Mouse (Mus musculus) kidney, postnatal 0 days (tissue): Measurements from ENCODE around the gene Mxra8. TPM values are rescaled to one million over a fixed set of nuclear protein-coding genes. Genes with fewer than 3 reads are reported as not detected.

Source experiments
- ATAC-seq: fragments of 200-750 bp; cut with Nextera tagmentation; replicated peaks from 2 replicates; pipeline ENCODE4 v1.8.0; 2017; ENCODE audit warnings: low read depth, moderate number of reproducible peaks, moderate TSS enrichment, moderate library complexity; ENCODE audit not compliant: low FRiP score
- DNase-seq: peaks from one replicate; pipeline ENCODE4 v3.0.0-alpha.2; 2016; ENCODE audit warnings: low spot score
- H3K27ac ChIP-seq: fragments of 300-500 bp; sonication (generic); 2 replicates; pipeline ENCODE4 v1.5.1; 2014; ENCODE audit warnings: mild to moderate bottlenecking
- H3K27me3 ChIP-seq: fragments of 300-500 bp; sonication (generic); 2 replicates; pipeline ENCODE4 v1.6.1; 2014; ENCODE audit warnings: low read length, mixed read lengths; ENCODE audit not compliant: insufficient read depth
- H3K36me3 ChIP-seq: fragments of 300-500 bp; sonication (generic); 2 replicates; pipeline ENCODE4 v1.6.1; 2014; ENCODE audit warnings: low read length, mixed read lengths; ENCODE audit not compliant: insufficient read depth
- H3K4me1 ChIP-seq: fragments of 300-500 bp; sonication (generic); replicated peaks from 2 replicates; pipeline ENCODE4 v1.6.1; 2014; ENCODE audit warnings: antibody characterized with exemption, low read length, mixed read lengths; ENCODE audit not compliant: insufficient read depth
- H3K4me2 ChIP-seq: fragments of 300-500 bp; sonication (generic); 2 replicates; pipeline ENCODE4 v1.6.1; 2014; ENCODE audit warnings: mild to moderate bottlenecking, low read length, moderate library complexity, mixed read lengths
- H3K4me3 ChIP-seq: fragments of 300-500 bp; sonication (generic); replicated peaks from 2 replicates; pipeline ENCODE4 v1.5.1; 2014; ENCODE audit warnings: low read depth, low read length
- H3K9ac ChIP-seq: fragments of 300-500 bp; sonication (generic); 2 replicates; pipeline ENCODE4 v1.6.1; 2014; ENCODE audit warnings: low read depth, low read length
- H3K9me3 ChIP-seq: fragments of 300-500 bp; sonication (generic); replicated peaks from 2 replicates; pipeline ENCODE4 v1.6.1; 2016; ENCODE audit warnings: low read length, inconsistent platforms, mixed read lengths
- CTCF ChIP-seq: IDR thresholded peaks from 2 replicates; pipeline ENCODE4 v1.5.1; 2016; ENCODE audit warnings: antibody characterized with exemption, low read depth, mild to moderate bottlenecking, moderate library complexity
- WGBS: fragments of 180-500 bp; shearing (Covaris S2); extraction: QIAGEN DNeasy Blood & Tissue Kit; methylation state at CpG from one replicate; pipeline ENCODE4 v1.1.7; 2014; 5-methylcytosine and 5-hydroxymethylcytosine counted together
- polyA plus RNA-seq: library from polyadenylated mRNA; unstranded; fragments of >200 nt; fragmentation: Nextera tagmentation; extraction: Ambion mirVana; gene quantifications from 2 replicates; pipeline ENCODE4 v1.2.1, GENCODE M21; 2015

The Mxra8 gene
- polyA plus RNA-seq, 1 experiment from 2014 or later, result 100 TPM

- H3K4me3 ChIP-seq, result peak within 1 kb of the TSS; percentile 90
- no peaks in the 10 kb centered on the region for H3K9me3 ChIP-seq
- no peak; the same call in 1 of the 2 replicates for ATAC-seq
These were observed 36.6 kb upstream of the Mxra8 start, which contains the start of gene Mrpl20 for GRCm38 (mm10) chr4:155802741-155803339. Gene Mrpl20 (plus strand): TSS chr4:155802878.

GRCm38 (mm10) chr4:155803340-155804041 lies 36.0 kb upstream of the Mxra8 start:
- H3K27ac ChIP-seq, result peak overlapping the region; percentile 81
- H3K27me3 ChIP-seq, result no peaks in the 10 kb centered on the region
- H3K9me3 ChIP-seq, result no peaks in the 10 kb centered on the region
- TF ChIP-seq CTCF, result no peak
- H3K4me2 ChIP-seq, result peak overlapping the region; percentile 80
- DNase-seq (peak; percentile 97), ATAC-seq (peak; percentile 99)
- peak overlapping the region; percentile 90 for H3K4me3 ChIP-seq
- under 1% methylated on average over 58 of the region's 58 CpGs for WGBS
- peak overlapping the region; percentile 90 for H3K9ac ChIP-seq
- peaks cover 11% of the 10 kb centered on the region for H3K36me3 ChIP-seq
- peaks cover 9% of the 10 kb centered on the region for H3K4me1 ChIP-seq

More at GRCm38 (mm10) chr4:155802741-155803339, 36.6 kb upstream of the Mxra8 start, which contains the start of gene Mrpl20:
- Histone ChIP-seq H3K4me1 (peaks cover 9% of the 10 kb centered on the region), H3K27me3 (no peaks in the 10 kb centered on the region), H3K4me2 (peak within 1 kb of the TSS; percentile 80), H3K36me3 (peaks cover 9% of the 10 kb centered on the region; the same call in 1 of the 2 replicates), H3K9ac (peak within 1 kb of the TSS; percentile 90), H3K27ac (peak within 1 kb of the TSS; percentile 81)
- 13% methylated on average over 12 of the region's 12 CpGs for WGBS
- peak; percentile 42; the same call in 1 of the 2 replicates for TF ChIP-seq CTCF
- DNase-seq, result peak; percentile 58

GRCm38 (mm10) chr4:155807841-155808240 lies 31.6 kb upstream of the Mxra8 start:
- ATAC-seq (no peak), DNase-seq (no peak)
- peaks cover 32% of the 10 kb centered on the region for H3K36me3 ChIP-seq
- WGBS, result 79% methylated on average over 3 of the region's 3 CpGs
- H3K9me3 ChIP-seq, result no peaks in the 10 kb centered on the region
- no peak overlapping the region for H3K9ac ChIP-seq
- TF ChIP-seq CTCF, result no peak
- no peak overlapping the region for H3K4me3 ChIP-seq
- peaks cover 7% of the 10 kb centered on the region for H3K4me1 ChIP-seq
- no peak overlapping the region for H3K4me2 ChIP-seq
- H3K27ac ChIP-seq, result no peak overlapping the region
- H3K27me3 ChIP-seq, result no peaks in the 10 kb centered on the region

GRCm38 (mm10) chr4:155811929-155812664 lies 27.4 kb upstream of the Mxra8 start, which contains the start of gene Ccnl2:
Gene Ccnl2 (plus strand): TSS chr4:155812489.
- H3K27ac ChIP-seq, result peak within 1 kb of the TSS; percentile 87
- no peak for TF ChIP-seq CTCF
- DNase-seq, result peak; percentile 95
- peaks cover 54% of the 10 kb centered on the region for H3K36me3 ChIP-seq
- H3K4me1 ChIP-seq, result peaks cover 9% of the 10 kb centered on the region
- H3K9ac ChIP-seq, result peak within 1 kb of the TSS; percentile 99
- under 1% methylated on average over 51 of the region's 60 CpGs for WGBS
- H3K27me3 ChIP-seq, result no peaks in the 10 kb centered on the region
- peak within 1 kb of the TSS; percentile 99 for H3K4me3 ChIP-seq
- no peaks in the 10 kb centered on the region for H3K9me3 ChIP-seq
- H3K4me2 ChIP-seq, result peak within 1 kb of the TSS; percentile 90
- peak; percentile 98 for ATAC-seq

- DNase-seq, result no peak
- under 1% methylated on average over 49 of the region's 49 CpGs for WGBS
- no peak for TF ChIP-seq CTCF
- Histone ChIP-seq H3K36me3 (peaks cover 53% of the 10 kb centered on the region), H3K9me3 (no peaks in the 10 kb centered on the region), H3K4me2 (peak overlapping the region; percentile 90), H3K4me3 (peak overlapping the region; percentile 99), H3K9ac (peak overlapping the region; percentile 99), H3K4me1 (peaks cover 9% of the 10 kb centered on the region), H3K27ac (peak overlapping the region; percentile 87), H3K27me3 (no peaks in the 10 kb centered on the region)
- ATAC-seq, result peak; percentile 41
These were observed 26.8 kb upstream of the Mxra8 start for GRCm38 (mm10) chr4:155812665-155813181.

- H3K4me3 ChIP-seq, result no peak overlapping the region
- H3K27me3 ChIP-seq, result no peaks in the 10 kb centered on the region
- no peak overlapping the region for H3K9ac ChIP-seq
- ATAC-seq (no peak), DNase-seq (no peak)
- peaks cover 66% of the 10 kb centered on the region for H3K36me3 ChIP-seq
- 74% methylated on average over 4 of the region's 4 CpGs for WGBS
- H3K4me2 ChIP-seq, result no peak overlapping the region
- TF ChIP-seq CTCF, result no peak
- no peaks in the 10 kb centered on the region for H3K9me3 ChIP-seq
- H3K27ac ChIP-seq, result no peak overlapping the region
- peaks cover 9% of the 10 kb centered on the region for H3K4me1 ChIP-seq
These were observed 21.9 kb upstream of the Mxra8 start for GRCm38 (mm10) chr4:155817533-155817932.
